22 mouse cellular contexts compared by ENCODE assay signal in genomic region chr2:25534866-25535182, GRCm38 (mm10). TPM values are rescaled to one million over a fixed set of nuclear protein-coding genes. Genes with fewer than 3 reads are reported as not detected.
A peak's percentile ranks its signal among the peaks of the same experiment; 100 is the strongest.
DNase-seq lines count a peak whose midpoint lies in the region; ATAC-seq and TF ChIP-seq lines count a peak whose summit lies in the region.
"Had no signal": no experiment of that assay in that cellular context is flagged by ENCODE, and none has a peak within 500 bp of the region (broad histone marks: within the 10 kb centered on the region; RNA-seq: fewer than 3 reads in every experiment).

No protein-coding gene starts in this region.

- no peaks in the 10 kb centered on the region for H3K27me3 ChIP-seq in liver, adult 2 months (ENCODE audit: control insufficient read depth, insufficient read depth, low read length)
- no peaks in the 10 kb centered on the region for H3K27me3 ChIP-seq in liver, embryonic 12.5 days (replicated peaks)
- H3K27me3 ChIP-seq in Patski = no peaks in the 10 kb centered on the region
- no peaks in the 10 kb centered on the region for H3K27me3 ChIP-seq in small intestine, adult 2 months (ENCODE audit: control insufficient read depth, insufficient read depth, low read length)
- H3K27me3 ChIP-seq: embryonic facial prominence, embryonic 13.5 days; forebrain, embryonic 13.5 days; heart, embryonic 13.5 days; hindbrain, embryonic 15.5 days; intestine, embryonic 15.5 days; neural tube, embryonic 15.5 days had no signal

- H3K9me3 ChIP-seq in liver, embryonic 12.5 days (replicated peaks) = no peaks in the 10 kb centered on the region
- H3K9me3 ChIP-seq: embryonic facial prominence, embryonic 13.5 days; forebrain, embryonic 13.5 days; G1E; heart, embryonic 13.5 days; hindbrain, embryonic 15.5 days; intestine, embryonic 15.5 days; limb, embryonic 10.5 days; midbrain, embryonic 10.5 days; neural tube, embryonic 15.5 days had no signal

- in situ Hi-C loops in Patski (cut with MboI; ENCODE audit: low pct_unique_long_range_greater_than_20kb) = no loop called here

- TF ChIP-seq POLR2A in liver, adult 2 months (IDR thresholded peaks at IDR 0.05; ENCODE audit: extremely low read depth, insufficient read depth, low read length) = no peak
- TF ChIP-seq POLR2A in small intestine, adult 2 months (IDR thresholded peaks at IDR 0.05; ENCODE audit: low read depth, low read length) = no peak

- H3K4me2 ChIP-seq in liver, embryonic 12.5 days = no peak overlapping the region
- H3K4me2 ChIP-seq: embryonic facial prominence, embryonic 13.5 days; forebrain, embryonic 13.5 days; heart, embryonic 13.5 days; hindbrain, embryonic 15.5 days; intestine, embryonic 15.5 days; neural tube, embryonic 15.5 days had no signal

- no peak for DNase-seq in gastrocnemius, adult 2 months
- DNase-seq in gastrocnemius, postnatal 10 days = no peak
- no peak for DNase-seq in liver, adult 2 months (ENCODE audit: extremely low read depth, low read depth, low spot score)
- no peak for DNase-seq in Patski (ENCODE audit: low read depth, low spot score)
- DNase-seq in right cerebral cortex, postnatal 25 days = no peak
- DNase-seq: embryo, embryonic 11 days; liver; liver, postnatal 0 days; thymus, postnatal 4 days had no signal

- no peak for ATAC-seq in liver, embryonic 12.5 days
- peak; percentile 22 for ATAC-seq in Patski
- ATAC-seq: forebrain, embryonic 13.5 days; intestine, embryonic 15.5 days; midbrain, embryonic 16.5 days had no signal

- WGBS in liver, adult 2 months = 88% methylated on average over 2 of the region's 2 CpGs
- 78% methylated on average over 2 of the region's 2 CpGs for WGBS in liver, embryonic 12.5 days (ENCODE audit: insufficient replicate concordance)
- 91% methylated on average over 2 of the region's 2 CpGs for WGBS in small intestine, adult 2 months

- no peaks in the 10 kb centered on the region for H3K79me2 ChIP-seq in liver, adult 2 months (ENCODE audit: control insufficient read depth, insufficient read depth, low read length)

- CTCF ChIA-PET in Patski (lab: Charles Lee) = no interaction called here

- no peak overlapping the region for H3K9ac ChIP-seq in liver, adult 2 months (ENCODE audit: low read depth, low read length)
- H3K9ac ChIP-seq in liver, embryonic 12.5 days = no peak overlapping the region
- H3K9ac ChIP-seq: embryonic facial prominence, embryonic 13.5 days; forebrain, embryonic 13.5 days; heart, embryonic 13.5 days; hindbrain, embryonic 15.5 days; intestine, embryonic 15.5 days; liver, postnatal 0 days; neural tube, embryonic 15.5 days had no signal

- peak overlapping the region; percentile 89 for H3K27ac ChIP-seq in gastrocnemius, adult 2 months
- H3K27ac ChIP-seq in liver, adult 2 months (replicated peaks; ENCODE audit: insufficient read depth, low read depth, low read length) = peak overlapping the region; percentile 42
- no peak overlapping the region for H3K27ac ChIP-seq in liver, embryonic 12.5 days
- peak overlapping the region; percentile 79 for H3K27ac ChIP-seq in small intestine, adult 2 months (ENCODE audit: insufficient read depth, low read depth, low read length)
- H3K27ac ChIP-seq: embryonic facial prominence, embryonic 13.5 days; forebrain, embryonic 13.5 days; heart, embryonic 13.5 days; hindbrain, embryonic 15.5 days; intestine, embryonic 15.5 days; limb, embryonic 10.5 days; midbrain, embryonic 10.5 days; neural tube, embryonic 15.5 days had no signal

- H3K4me1 ChIP-seq in liver, adult 2 months (ENCODE audit: control insufficient read depth, insufficient read depth, low read length) = peaks cover 8% of the 10 kb centered on the region
- peaks cover 8% of the 10 kb centered on the region for H3K4me1 ChIP-seq in liver, embryonic 12.5 days
- peaks cover 10% of the 10 kb centered on the region for H3K4me1 ChIP-seq in small intestine, adult 2 months (ENCODE audit: control insufficient read depth, insufficient read depth, insufficient read length, low read length)
- H3K4me1 ChIP-seq: embryonic facial prominence, embryonic 13.5 days; forebrain, embryonic 13.5 days; hindbrain, embryonic 15.5 days; intestine, embryonic 15.5 days; limb, embryonic 10.5 days; midbrain, embryonic 10.5 days; neural tube, embryonic 15.5 days had no signal

- peaks cover 23% of the 10 kb centered on the region for H3K36me3 ChIP-seq in liver, adult 2 months (ENCODE audit: control insufficient read depth, insufficient read depth, low read length)
- H3K36me3 ChIP-seq in liver, embryonic 12.5 days = peaks cover 96% of the 10 kb centered on the region
- H3K36me3 ChIP-seq in small intestine, adult 2 months (ENCODE audit: control insufficient read depth, insufficient read depth, low read length) = peaks cover 40% of the 10 kb centered on the region

- H3K4me3 ChIP-seq in gastrocnemius, adult 2 months = no peak overlapping the region
- no peak overlapping the region for H3K4me3 ChIP-seq in liver, adult 2 months (ENCODE audit: insufficient read depth, low read depth, low read length)
- H3K4me3 ChIP-seq in liver, embryonic 12.5 days = no peak overlapping the region
- H3K4me3 ChIP-seq in small intestine, adult 2 months (ENCODE audit: low read depth, low read length) = no peak overlapping the region
- H3K4me3 ChIP-seq: embryonic facial prominence, embryonic 13.5 days; forebrain, embryonic 13.5 days; heart, embryonic 13.5 days; hindbrain, embryonic 15.5 days; intestine, embryonic 15.5 days; layer of hippocampus, adult 2 months; limb, embryonic 10.5 days; midbrain, embryonic 10.5 days; neural tube, embryonic 15.5 days had no signal

- TF ChIP-seq CTCF in gastrocnemius, adult 2 months (IDR thresholded peaks at IDR 0.05) = no peak
- no peak for TF ChIP-seq CTCF in liver, adult 2 months (IDR thresholded peaks at IDR 0.05; ENCODE audit: low read depth, low read length)
- TF ChIP-seq CTCF in Patski (IDR thresholded peaks at IDR 0.05) = no peak
- TF ChIP-seq CTCF in small intestine, adult 2 months (IDR thresholded peaks at IDR 0.05; ENCODE audit: extremely low read depth, insufficient read length, insufficient replicate concordance, low read depth, low read length) = no peak

- intact Hi-C loops in gastrocnemius, adult 2 months (cut with DNase I) = no loop called here

- POLR2A ChIA-PET in Patski (lab: Charles Lee) = interaction anchor here (0.7 to 1.2 kb wide), 2 partner anchors 16 to 333 kb away, joined by 3 read pairs; no protein-coding TSS in a partner anchor

RNA-seq across cellular contexts. Expression of gene Traf2, which starts 11.9 kb away (rescaled TPM):
- total RNA-seq in gastrocnemius, adult 2 months (2021) = 10 to 100 TPM; 12.4 to 13.1 TPM
- total RNA-seq in gastrocnemius, postnatal 10 days (2021) = 10 to 100 TPM; 13.3 to 16.4 TPM
- total RNA-seq in liver, adult 2 months (2014; rRNA removed) = 4.0 and 5.2 TPM in 2 replicates
- polyA plus RNA-seq in liver, adult 2 months (2012; rRNA removed) = 7.0 and 9.9 TPM in 2 replicates
- polyA plus RNA-seq in liver, embryonic 12.5 days (2016; fragmentation: Nextera tagmentation; extraction: Ambion mirVana) = 22.4 and 24.4 TPM in 2 replicates
- 30.4 TPM for polyA plus RNA-seq in Patski (2021)
- 8.2 and 13.7 TPM in 2 replicates for polyA plus RNA-seq in small intestine, adult 2 months (2012; rRNA removed)

RNA-seq across cellular contexts. Expression of gene Edf1, which starts 22.8 kb away (rescaled TPM):
- total RNA-seq in gastrocnemius, adult 2 months (2021) = 100 to 1,000 TPM; 152 to 179 TPM
- 100 to 1,000 TPM; 177 to 185 TPM for total RNA-seq in gastrocnemius, postnatal 10 days (2021)
- total RNA-seq in liver, adult 2 months (2014; rRNA removed) = 206 and 247 TPM in 2 replicates
- polyA plus RNA-seq in liver, adult 2 months (2012; rRNA removed) = 153 and 186 TPM in 2 replicates
- 293 and 311 TPM in 2 replicates for polyA plus RNA-seq in liver, embryonic 12.5 days (2016; fragmentation: Nextera tagmentation; extraction: Ambion mirVana)
- 285 TPM for polyA plus RNA-seq in Patski (2021)
- polyA plus RNA-seq in small intestine, adult 2 months (2012; rRNA removed) = 209 and 413 TPM in 2 replicates

RNA-seq across cellular contexts. Expression of gene C8g, which starts 33.3 kb away (rescaled TPM):
- total RNA-seq in gastrocnemius, adult 2 months (2021) = 1 to 10 TPM; 1.1 to 1.6 TPM
- 1 to 10 TPM; 1.4 to 2.0 TPM for total RNA-seq in gastrocnemius, postnatal 10 days (2021)
- 589 and 721 TPM in 2 replicates for total RNA-seq in liver, adult 2 months (2014; rRNA removed)
- polyA plus RNA-seq in liver, adult 2 months (2012; rRNA removed) = 881 and 939 TPM in 2 replicates
- polyA plus RNA-seq in liver, embryonic 12.5 days (2016; fragmentation: Nextera tagmentation; extraction: Ambion mirVana) = 17.4 and 18.8 TPM in 2 replicates
- 5.2 TPM for polyA plus RNA-seq in Patski (2021)
- 2.1 and 2.2 TPM in 2 replicates for polyA plus RNA-seq in small intestine, adult 2 months (2012; rRNA removed)

RNA-seq across cellular contexts. Expression of gene Fbxw5, which starts 34.3 kb away (rescaled TPM):
- 10 to 100 TPM; 76.9 to 88.4 TPM for total RNA-seq in gastrocnemius, adult 2 months (2021)
- total RNA-seq in gastrocnemius, postnatal 10 days (2021) = 10 to 100 TPM; 65.5 to 66.7 TPM
- total RNA-seq in liver, adult 2 months (2014; rRNA removed) = 18.6 and 24.0 TPM in 2 replicates
- polyA plus RNA-seq in liver, adult 2 months (2012; rRNA removed) = 18.8 and 19.4 TPM in 2 replicates
- 39.9 and 42.7 TPM in 2 replicates for polyA plus RNA-seq in liver, embryonic 12.5 days (2016; fragmentation: Nextera tagmentation; extraction: Ambion mirVana)
- 85.5 TPM for polyA plus RNA-seq in Patski (2021)
- polyA plus RNA-seq in small intestine, adult 2 months (2012; rRNA removed) = 32.0 and 34.0 TPM in 2 replicates

RNA-seq across cellular contexts. Expression of gene Mamdc4, which starts 39.8 kb away (rescaled TPM):
- total RNA-seq in gastrocnemius, adult 2 months (2021) = 1 to 10 TPM; 1.6 to 4.0 TPM
- 1 to 10 TPM; 2.7 to 4.1 TPM for total RNA-seq in gastrocnemius, postnatal 10 days (2021)
- 7.5 and 7.8 TPM in 2 replicates for total RNA-seq in liver, adult 2 months (2014; rRNA removed)
- 1.5 and 2.0 TPM in 2 replicates for polyA plus RNA-seq in liver, adult 2 months (2012; rRNA removed)
- polyA plus RNA-seq in liver, embryonic 12.5 days (2016; fragmentation: Nextera tagmentation; extraction: Ambion mirVana) = 0.38 and 0.45 TPM in 2 replicates
- 15.4 TPM for polyA plus RNA-seq in Patski (2021)
- polyA plus RNA-seq in small intestine, adult 2 months (2012; rRNA removed) = 0.52 and 1.1 TPM in 2 replicates

Comparison
In these comparisons a context has a peak if more than half of its experiments do, and no peak if none do; other contexts are left out.
1. RNA of gene C8g, which starts 33.3 kb away (polyA plus RNA-seq): 881 to 939 TPM in liver, adult 2 months; 17.4 to 18.8 TPM in liver, embryonic 12.5 days, 5.2 TPM in Patski (single experiment) and 2.1 to 2.2 TPM in small intestine, adult 2 months; every median in the first group is over 10 times any median in the second.